Mouse (Mus musculus): ENCODE results near the gene Atoh1.

DNA sequence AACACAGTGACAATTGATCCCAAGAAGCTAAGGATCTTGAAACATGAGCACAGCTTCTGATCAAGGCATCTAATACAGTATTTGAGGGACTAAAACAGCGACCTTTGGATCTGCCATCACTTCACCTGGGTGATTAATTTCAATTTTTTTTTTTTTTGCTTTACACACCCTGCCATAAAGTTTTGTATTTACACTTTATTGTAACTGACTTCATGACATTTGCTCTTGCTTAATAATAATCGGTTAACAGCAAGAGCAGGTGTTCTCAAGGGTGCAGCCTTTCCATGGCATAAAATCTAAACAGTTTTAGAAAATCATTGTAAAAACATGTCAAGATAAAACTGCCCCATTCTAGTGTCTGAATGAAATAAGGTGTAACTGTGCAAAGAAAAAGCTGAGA is 25.6 kb downstream of the Atoh1 start:
- TF ChIP-seq POLR2A (IDR thresholded peaks at IDR 0.05; ENCODE audit: extremely low read depth, insufficient read depth, low read length): no peak
- no peak for TF ChIP-seq CTCF (IDR thresholded peaks at IDR 0.05; ENCODE audit: low read depth, low read length)

All from liver, adult 2 months (tissue).